Mouse (Mus musculus) lung, adult 2 months (tissue): ENCODE results near the gene Bcas3.

Source experiments
- CTCF ChIP-seq: fragments of 200-500 bp; IDR thresholded peaks from 2 replicates; pipeline ENCODE4 v1.5.1; 2011; ENCODE audit warnings: mild to moderate bottlenecking, low read length, control low read depth; ENCODE audit not compliant: insufficient read depth
- POLR2A ChIP-seq: fragments of 200-500 bp; IDR thresholded peaks from 2 replicates; pipeline ENCODE4 v1.6.1; 2011; ENCODE audit warnings: low read depth, mild to moderate bottlenecking, control low read depth, low read length, borderline replicate concordance; ENCODE audit errors: extremely low read depth

GRCm38 (mm10) chr11:85367823-85368222 lies 14.9 kb downstream of the Bcas3 start:
- TF ChIP-seq CTCF (no peak), POLR2A (no peak)
